Mouse (Mus musculus) right cerebral cortex, adult 2 months (tissue): ENCODE data around the gene Cts3.
"Not testable (repeated sequence)": the region's sequence is repeated elsewhere in the genome, so short reads cannot be mapped to it uniquely, and the experiment has no call there.

Experiments
- DNase-seq, 2 experiments: peaks; one replicate each; pipeline ENCODE4 v3.0.0; 2021 to 2022; ENCODE audit warnings: low spot score in 2 of 2

Cts3 gene

DNA sequence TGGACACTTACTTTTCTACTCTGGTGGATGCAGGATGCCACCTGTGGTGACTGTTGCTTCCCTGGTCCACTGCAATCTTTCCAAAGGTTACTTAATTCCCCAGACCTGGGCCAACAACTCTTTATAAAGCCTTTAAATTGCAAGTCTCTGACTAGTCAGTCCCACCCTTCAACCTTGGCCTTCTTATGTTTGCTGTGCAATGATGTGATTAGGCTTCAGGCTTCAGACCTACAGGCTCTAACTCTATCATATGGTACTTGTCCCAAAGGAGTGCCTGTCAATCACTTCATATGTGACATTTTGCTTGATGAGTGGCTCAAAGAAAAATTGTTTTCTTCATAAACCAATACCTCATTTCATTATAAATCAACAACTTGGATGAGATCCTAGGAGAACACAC, at the start of gene Cts3:
TSS of gene Cts3 (minus strand) at position 101 of the 400 bp plus-strand sequence.
- DNase-seq: no peak

DNA sequence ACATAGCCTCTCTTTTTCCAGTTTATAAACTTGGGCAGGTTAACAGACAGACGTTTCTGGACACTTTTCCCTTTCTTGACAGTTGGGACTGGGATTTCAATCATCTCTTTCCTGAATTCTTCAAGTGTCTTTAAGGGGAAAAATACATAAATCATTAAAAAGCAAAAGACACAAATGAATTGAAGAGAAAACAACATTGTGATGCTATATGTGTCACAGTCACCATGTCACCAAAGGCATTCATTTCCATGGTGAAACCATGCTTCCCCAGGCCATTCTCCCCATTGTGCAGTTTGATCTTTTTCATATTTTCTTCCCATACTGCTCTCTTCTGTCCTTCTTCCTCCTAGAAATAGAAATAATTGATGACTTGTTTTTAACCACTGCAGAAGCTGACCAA, 1.9 kb downstream of the Cts3 start, which contains the start of gene Gm49352:
TSS of gene Gm49352 (minus strand) at position 101 of the 400 bp plus-strand sequence.
- not testable (repeated sequence) for DNase-seq

DNA sequence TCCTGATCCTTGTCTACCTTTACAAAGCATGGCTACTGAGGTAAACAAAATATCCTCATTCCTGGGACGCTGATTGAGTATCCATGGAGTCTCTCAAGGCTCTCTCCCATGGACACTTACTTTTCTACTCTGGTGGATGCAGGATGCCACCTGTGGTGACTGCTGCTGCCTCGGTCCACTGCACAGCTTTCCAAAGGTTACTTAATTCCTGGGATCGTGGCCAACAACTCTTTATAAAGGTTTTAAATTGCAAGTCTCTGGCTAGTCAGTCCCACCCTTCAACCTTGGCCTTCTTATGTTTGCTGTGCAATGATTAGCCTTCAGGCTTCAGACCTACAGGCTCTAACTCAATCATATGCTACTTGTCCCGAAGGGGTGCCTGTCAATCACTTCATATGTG, 28.3 kb downstream of the Cts3 start, which contains the start of gene Ctsm:
TSS of gene Ctsm (minus strand) at position 209 of the 400 bp plus-strand sequence.
- no peak for DNase-seq
